In the genomic region with DNA sequence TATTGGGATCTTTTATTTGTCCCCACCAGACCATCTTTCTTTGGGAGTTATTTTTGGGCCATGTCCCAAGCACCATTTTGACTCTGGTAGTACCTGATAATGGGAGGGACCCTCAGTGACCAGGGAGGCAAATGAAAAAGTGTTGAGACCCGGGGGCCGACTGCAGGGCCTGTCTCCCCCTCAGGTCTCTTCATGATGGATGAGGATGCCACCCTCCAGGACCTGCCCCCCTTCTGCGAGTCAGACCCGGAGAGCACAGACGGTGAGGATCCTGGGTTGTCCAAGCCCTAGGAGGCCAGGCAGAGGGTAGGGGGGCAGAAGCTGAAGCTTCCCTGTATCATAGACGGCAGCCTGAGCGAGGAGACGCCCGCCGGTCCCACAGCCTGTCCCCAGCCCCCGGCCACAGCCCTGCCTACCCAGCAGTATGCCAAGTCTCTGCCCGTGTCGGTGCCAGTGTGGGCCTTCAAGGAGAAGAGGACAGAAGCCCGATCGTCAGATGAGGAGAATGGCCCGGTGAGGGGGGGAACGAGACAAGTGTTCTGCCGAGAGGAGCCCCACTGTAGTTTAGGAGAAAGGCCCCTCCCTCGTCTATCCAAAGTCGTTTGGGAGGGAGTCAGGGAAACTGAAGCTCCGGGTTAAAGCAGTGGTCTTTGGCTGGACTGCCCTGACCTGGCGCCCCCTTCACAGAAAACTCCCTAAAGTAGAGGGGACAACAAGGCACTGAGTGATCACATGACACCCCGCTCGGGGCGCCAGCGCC, we compare ENCODE assay signal across 8 mouse cellular contexts. TPM values are rescaled to one million over a fixed set of nuclear protein-coding genes. Genes with fewer than 3 reads are reported as not detected.
DNase-seq lines count a peak whose midpoint lies in the region; ATAC-seq and TF ChIP-seq lines count a peak whose summit lies in the region.

No protein-coding gene starts in this region.

- peak overlapping the region; percentile 69 for H3K4me3 ChIP-seq in cerebellum, adult 2 months (replicated peaks; ENCODE audit: insufficient read depth, low read depth, low read length)
- H3K4me3 ChIP-seq in thymus, adult 2 months (ENCODE audit: control insufficient read depth, insufficient read depth, low read length): peak overlapping the region; percentile 97
- H3K4me3 ChIP-seq in limb, embryonic 13.5 days: peak overlapping the region; percentile 56
- H3K4me3 ChIP-seq in stomach, postnatal 0 days (ENCODE audit: low read depth, low read length): peak overlapping the region; percentile 57

- peak overlapping the region; percentile 93 for H3K27ac ChIP-seq in cerebellum, adult 2 months (ENCODE audit: insufficient read depth, low read length)
- H3K27ac ChIP-seq in thymus, adult 2 months (ENCODE audit: control insufficient read depth, insufficient read depth, low read length): peak overlapping the region; percentile 85
- peak overlapping the region; percentile 93 for H3K27ac ChIP-seq in limb, embryonic 13.5 days
- H3K27ac ChIP-seq in stomach, postnatal 0 days (replicated peaks): peak overlapping the region; percentile 88

- no peaks in the 10 kb centered on the region for H3K36me3 ChIP-seq in thymus, adult 2 months (ENCODE audit: control insufficient read depth, insufficient read depth, low read length)
- H3K36me3 ChIP-seq in limb, embryonic 13.5 days: peaks cover 22% of the 10 kb centered on the region
- H3K36me3 ChIP-seq in stomach, postnatal 0 days (ENCODE audit: control insufficient read depth, insufficient read depth, low read length): no peaks in the 10 kb centered on the region; the same call in 1 of the 2 replicates

- peak in 1 of 2 experiments; percentile 41 for DNase-seq in cerebellum, adult 2 months
- no peak for DNase-seq in cerebellum, adult 11 months
- DNase-seq in thymus, adult 2 months: peak; percentile 33
- no peak for DNase-seq in thymus, postnatal 10 days (ENCODE audit: low spot score in 2 of 2)
- DNase-seq in stomach, postnatal 0 days (ENCODE audit: low spot score): no peak
- no peak for DNase-seq in gastrocnemius, postnatal 25 days
- no peak for DNase-seq in c-Kit-positive CD71-positive TER-119-positive erythroid progenitor cells, embryonic 14.5 days (ENCODE audit: low spot score)

- H3K9me3 ChIP-seq in limb, embryonic 13.5 days: no peaks in the 10 kb centered on the region
- no peaks in the 10 kb centered on the region for H3K9me3 ChIP-seq in stomach, postnatal 0 days (ENCODE audit: control insufficient read depth, low read length)

- no peak for TF ChIP-seq POLR2A in cerebellum, adult 2 months (IDR thresholded peaks at IDR 0.05; ENCODE audit: borderline replicate concordance, insufficient read depth, low read length)
- TF ChIP-seq POLR2A in thymus, adult 2 months (IDR thresholded peaks at IDR 0.05; ENCODE audit: control insufficient read depth, extremely low read depth, insufficient read depth, low read length, poor library complexity): no peak

- no peak for TF ChIP-seq CTCF in cerebellum, adult 2 months (IDR thresholded peaks at IDR 0.05; ENCODE audit: borderline replicate concordance, insufficient read depth, low read depth, low read length)
- no peak for TF ChIP-seq CTCF in thymus, adult 2 months (IDR thresholded peaks at IDR 0.05; ENCODE audit: borderline replicate concordance, control insufficient read depth, extremely low read depth, insufficient read depth, low read length, poor library complexity)
- no peak for TF ChIP-seq CTCF in stomach, postnatal 0 days (IDR thresholded peaks at IDR 0.05; ENCODE audit: low read depth)

- peak overlapping the region; percentile 90 for H3K4me2 ChIP-seq in limb, embryonic 13.5 days (replicated peaks)
- H3K4me2 ChIP-seq in stomach, postnatal 0 days (replicated peaks; ENCODE audit: low read depth): peak overlapping the region; percentile 88

- WGBS in cerebellum, adult 2 months: 10% methylated on average over 26 of the region's 26 CpGs
- 38% methylated on average over 26 of the region's 26 CpGs for WGBS in thymus, adult 2 months
- WGBS in limb, embryonic 13.5 days: 27% methylated on average over 26 of the region's 26 CpGs
- WGBS in stomach, postnatal 0 days: 27% methylated on average over 26 of the region's 26 CpGs

- H3K4me1 ChIP-seq in cerebellum, adult 2 months (ENCODE audit: control insufficient read depth, insufficient read depth, low read length): peaks cover 9% of the 10 kb centered on the region
- H3K4me1 ChIP-seq in thymus, adult 2 months (replicated peaks; ENCODE audit: control insufficient read depth, insufficient read depth, low read length): peaks cover 44% of the 10 kb centered on the region
- H3K4me1 ChIP-seq in limb, embryonic 13.5 days: peaks cover 73% of the 10 kb centered on the region
- H3K4me1 ChIP-seq in stomach, postnatal 0 days (replicated peaks; ENCODE audit: control insufficient read depth, insufficient read depth): peaks cover 10% of the 10 kb centered on the region

- no peak for ATAC-seq in limb, embryonic 13.5 days (ENCODE audit: low FRiP score, low read depth)
- no peak for ATAC-seq in stomach, postnatal 0 days (ENCODE audit: low FRiP score, low TSS enrichment)

- H3K27me3 ChIP-seq in cerebellum, adult 2 months (ENCODE audit: control insufficient read depth, insufficient read depth, low read length): no peaks in the 10 kb centered on the region
- H3K27me3 ChIP-seq in thymus, adult 2 months (ENCODE audit: control insufficient read depth, insufficient read depth, low read length): no peaks in the 10 kb centered on the region
- no peaks in the 10 kb centered on the region for H3K27me3 ChIP-seq in limb, embryonic 13.5 days
- no peaks in the 10 kb centered on the region for H3K27me3 ChIP-seq in stomach, postnatal 0 days (ENCODE audit: control insufficient read depth, insufficient read depth, low read length)

- peak overlapping the region; percentile 73 for H3K9ac ChIP-seq in limb, embryonic 13.5 days
- peak overlapping the region; percentile 72 for H3K9ac ChIP-seq in stomach, postnatal 0 days (ENCODE audit: low read length)

- TF ChIP-seq EP300 in stomach, postnatal 0 days (optimal IDR thresholded peaks at IDR 0.05): no peak

RNA-seq across cellular contexts. Expression of a gene that starts 3.2 kb away (rescaled TPM):
- 38.3 and 46.7 TPM in 2 replicates for polyA plus RNA-seq in cerebellum, adult 2 months (2012; rRNA removed)
- polyA plus RNA-seq in thymus, adult 2 months (2012; rRNA removed): 110 and 135 TPM in 2 replicates
- 33.1 and 33.9 TPM in 2 replicates for polyA plus RNA-seq in limb, embryonic 13.5 days (2015; fragmentation: Nextera tagmentation; extraction: Ambion mirVana)
- 23.5 and 25.7 TPM in 2 replicates for polyA plus RNA-seq in stomach, postnatal 0 days (2015; fragmentation: Nextera tagmentation; extraction: Ambion mirVana)
- total RNA-seq in gastrocnemius, postnatal 25 days (2021): 10 to 100 TPM; 15.6 to 15.8 TPM

RNA-seq across cellular contexts. Expression of a gene that starts 4.9 kb away (rescaled TPM):
- 119 and 123 TPM in 2 replicates for polyA plus RNA-seq in cerebellum, adult 2 months (2012; rRNA removed)
- polyA plus RNA-seq in thymus, adult 2 months (2012; rRNA removed): 138 and 151 TPM in 2 replicates
- polyA plus RNA-seq in limb, embryonic 13.5 days (2015; fragmentation: Nextera tagmentation; extraction: Ambion mirVana): 86.0 and 90.5 TPM in 2 replicates
- polyA plus RNA-seq in stomach, postnatal 0 days (2015; fragmentation: Nextera tagmentation; extraction: Ambion mirVana): 45.4 and 48.0 TPM in 2 replicates
- 10 to 100 TPM; 38.6 to 41.2 TPM for total RNA-seq in gastrocnemius, postnatal 25 days (2021)

RNA-seq across cellular contexts. Expression of a gene that starts 5.0 kb away (rescaled TPM):
- polyA plus RNA-seq in cerebellum, adult 2 months (2012; rRNA removed): 78.3 and 83.6 TPM in 2 replicates
- polyA plus RNA-seq in thymus, adult 2 months (2012; rRNA removed): 91.4 and 120 TPM in 2 replicates
- 112 and 122 TPM in 2 replicates for polyA plus RNA-seq in limb, embryonic 13.5 days (2015; fragmentation: Nextera tagmentation; extraction: Ambion mirVana)
- 70.8 and 75.2 TPM in 2 replicates for polyA plus RNA-seq in stomach, postnatal 0 days (2015; fragmentation: Nextera tagmentation; extraction: Ambion mirVana)
- 100 to 1,000 TPM; 103 to 113 TPM for total RNA-seq in gastrocnemius, postnatal 25 days (2021)

RNA-seq across cellular contexts. Expression of a gene that starts 15.8 kb away (rescaled TPM):
- polyA plus RNA-seq in cerebellum, adult 2 months (2012; rRNA removed): 355 and 364 TPM in 2 replicates
- 316 and 338 TPM in 2 replicates for polyA plus RNA-seq in thymus, adult 2 months (2012; rRNA removed)
- 502 and 514 TPM in 2 replicates for polyA plus RNA-seq in limb, embryonic 13.5 days (2015; fragmentation: Nextera tagmentation; extraction: Ambion mirVana)
- 159 and 179 TPM in 2 replicates for polyA plus RNA-seq in stomach, postnatal 0 days (2015; fragmentation: Nextera tagmentation; extraction: Ambion mirVana)
- 100 to 1,000 TPM; 116 to 125 TPM for total RNA-seq in gastrocnemius, postnatal 25 days (2021)

RNA-seq across cellular contexts. Expression of a gene that starts 37.3 kb away (rescaled TPM):
- 19.6 and 23.8 TPM in 2 replicates for polyA plus RNA-seq in cerebellum, adult 2 months (2012; rRNA removed)
- polyA plus RNA-seq in thymus, adult 2 months (2012; rRNA removed): 76.5 and 102 TPM in 2 replicates
- 3.2 and 3.6 TPM in 2 replicates for polyA plus RNA-seq in limb, embryonic 13.5 days (2015; fragmentation: Nextera tagmentation; extraction: Ambion mirVana)
- 7.3 and 7.7 TPM in 2 replicates for polyA plus RNA-seq in stomach, postnatal 0 days (2015; fragmentation: Nextera tagmentation; extraction: Ambion mirVana)
- 10 to 100 TPM; 57.2 to 70.6 TPM for total RNA-seq in gastrocnemius, postnatal 25 days (2021)
